Mouse (Mus musculus) liver, embryonic 18 days (tissue): ENCODE measurements around the gene Podn. TPM values are rescaled to one million over a fixed set of nuclear protein-coding genes. Genes with fewer than 3 reads are reported as not detected.

Experiments used
- polyA plus RNA-seq: library from polyadenylated mRNA; depleted of rRNA; stranded (reverse); fragments of >200 nt; gene quantifications from 2 replicates; pipeline ENCODE4 v1.2.3, GENCODE M21; 2012; rRNA removed

The Podn gene
- polyA plus RNA-seq = 0.72 and 0.89 TPM in 2 replicates

GRCm38 (mm10) chr4:108096345-108096744 lies at the start of gene Podn:
Podn (minus strand) TSS chr4:108096445.

GRCm38 (mm10) chr4:108144880-108145279 lies 48.6 kb upstream of the Podn start, which contains the start of gene Scp2:
Scp2 (minus strand) TSS chr4:108144998.

DNA sequence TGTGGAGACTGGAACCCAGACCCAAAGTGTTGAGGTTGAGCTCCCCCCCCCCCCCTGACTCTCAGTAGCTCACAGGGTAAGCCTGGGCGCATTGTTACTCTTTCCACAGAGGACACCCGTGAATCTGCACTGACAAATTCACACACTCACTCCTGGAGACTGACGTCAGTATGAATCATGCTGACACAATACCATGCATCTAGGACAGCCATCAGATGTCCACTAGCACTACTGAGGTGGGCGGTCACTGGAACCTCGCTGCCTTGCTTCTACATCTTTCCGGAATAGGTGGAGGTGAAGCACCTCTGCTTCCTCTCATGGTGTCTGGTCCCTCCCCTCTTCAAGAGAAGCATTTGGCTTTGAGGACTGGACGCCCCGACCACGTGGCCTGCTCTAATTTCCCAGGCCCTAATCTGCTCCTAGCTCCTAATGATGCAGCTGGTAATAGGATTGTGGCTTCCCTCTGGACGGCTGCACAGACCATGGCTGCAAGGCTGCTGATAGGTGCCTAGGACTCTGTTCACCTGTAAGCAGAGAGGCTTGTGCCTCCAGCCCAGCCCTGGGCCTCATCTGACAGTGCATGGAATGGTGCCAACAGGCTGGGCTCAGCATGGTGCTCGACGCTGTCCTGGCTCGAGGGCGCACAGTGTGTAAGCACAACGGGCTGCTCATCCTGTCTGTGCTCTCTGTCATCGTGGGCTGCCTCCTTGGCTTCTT lies 128.1 kb downstream of the Podn start, which contains the start of gene Slc1a7:
Slc1a7 (plus strand) TSS at position 367 of the 717 bp plus-strand sequence.

Other genes with a start within 250 kb of the Podn start
- gene Magoh, start 216.7 kb downstream of the Podn start, polyA plus RNA-seq = 56.2 and 66.2 TPM in 2 replicates
- gene 0610037L13Rik, start 206.6 kb downstream of the Podn start, polyA plus RNA-seq = 36.1 and 39.3 TPM in 2 replicates
- 40.7 and 43.4 TPM in 2 replicates for gene Cpt2, start 172.8 kb downstream of the Podn start, polyA plus RNA-seq
- 0.03 and 0.10 TPM in 2 replicates for gene Slc1a7, start 128.1 kb downstream of the Podn start, polyA plus RNA-seq
- gene Scp2, start 48.6 kb upstream of the Podn start, polyA plus RNA-seq = 717 and 827 TPM in 2 replicates
- gene Echdc2, start 69.0 kb upstream of the Podn start, polyA plus RNA-seq = 105 and 120 TPM in 2 replicates
- 0.96 and 1.3 TPM in 2 replicates for gene Zyg11a, start 121.6 kb upstream of the Podn start, polyA plus RNA-seq
- 3.4 and 4.0 TPM in 2 replicates for gene Zyg11b, start 204.7 kb upstream of the Podn start, polyA plus RNA-seq
- 16.3 and 22.9 TPM in 2 replicates for gene Coa7, start 231.7 kb upstream of the Podn start, polyA plus RNA-seq